Mouse (Mus musculus): ENCODE measurements around the gene Brsk1. TPM values are rescaled to one million over a fixed set of nuclear protein-coding genes. Genes with fewer than 3 reads are reported as not detected.

Brsk1 gene
- total and polyA plus RNA-seq, 3 experiments, result 0.44 TPM; not detected in 2

DNA sequence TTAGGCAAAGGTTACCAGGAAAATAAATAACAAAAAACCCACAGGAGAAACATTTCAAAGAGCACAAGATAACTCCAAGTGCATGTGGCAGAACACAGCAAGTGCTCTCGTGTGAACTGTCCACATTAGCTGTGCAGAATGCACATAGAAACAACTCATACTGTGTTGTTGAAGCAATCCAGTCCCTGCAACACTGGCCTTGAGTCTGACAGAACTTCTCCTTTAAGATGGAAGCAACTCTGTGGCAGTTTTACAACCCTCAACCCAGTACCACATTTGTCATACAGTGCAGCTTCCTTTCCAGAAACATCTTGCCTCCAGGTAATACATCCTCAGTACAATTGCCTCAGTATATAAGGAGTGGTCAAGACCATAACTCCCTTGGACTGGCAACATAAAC lies 33.6 kb upstream of the Brsk1 start:
- ATAC-seq (ENCODE audit: extremely low read depth, insufficient number of reproducible peaks, low FRiP score, poor library complexity, severe bottlenecking), result no peak
- no peak for DNase-seq (ENCODE audit: low spot score)
- TF ChIP-seq TAL1 (conservative IDR thresholded peaks at IDR 0.05; ENCODE audit: low read depth, low read length) (no peak), CTCF (IDR thresholded peaks at IDR 0.05; ENCODE audit: low read depth, low read length) (no peak), GATA2 (IDR thresholded peaks at IDR 0.05; ENCODE audit: borderline replicate concordance, low read depth, low read length) (no peak), POLR2AphosphoS5 (IDR thresholded peaks at IDR 0.05; ENCODE audit: insufficient replicate concordance, low read depth, low read length) (no peak), GATA1 (IDR thresholded peaks at IDR 0.05; ENCODE audit: borderline replicate concordance, low read length) (no peak)
- no peaks in the 10 kb centered on the region for H3K27me3 ChIP-seq (ENCODE audit: insufficient read depth, low read length)
- H3K4me1 ChIP-seq (ENCODE audit: insufficient read depth, low read depth, low read length), result peaks cover 81% of the 10 kb centered on the region
- H3K36me3 ChIP-seq (replicated peaks), result peaks cover 71% of the 10 kb centered on the region
- peak overlapping the region; percentile 96; the same call in 1 of the 2 replicates for H3K4me3 ChIP-seq (ENCODE audit: low read depth, low read length)
- no peaks in the 10 kb centered on the region for H3K9me3 ChIP-seq (replicated peaks)

DNA sequence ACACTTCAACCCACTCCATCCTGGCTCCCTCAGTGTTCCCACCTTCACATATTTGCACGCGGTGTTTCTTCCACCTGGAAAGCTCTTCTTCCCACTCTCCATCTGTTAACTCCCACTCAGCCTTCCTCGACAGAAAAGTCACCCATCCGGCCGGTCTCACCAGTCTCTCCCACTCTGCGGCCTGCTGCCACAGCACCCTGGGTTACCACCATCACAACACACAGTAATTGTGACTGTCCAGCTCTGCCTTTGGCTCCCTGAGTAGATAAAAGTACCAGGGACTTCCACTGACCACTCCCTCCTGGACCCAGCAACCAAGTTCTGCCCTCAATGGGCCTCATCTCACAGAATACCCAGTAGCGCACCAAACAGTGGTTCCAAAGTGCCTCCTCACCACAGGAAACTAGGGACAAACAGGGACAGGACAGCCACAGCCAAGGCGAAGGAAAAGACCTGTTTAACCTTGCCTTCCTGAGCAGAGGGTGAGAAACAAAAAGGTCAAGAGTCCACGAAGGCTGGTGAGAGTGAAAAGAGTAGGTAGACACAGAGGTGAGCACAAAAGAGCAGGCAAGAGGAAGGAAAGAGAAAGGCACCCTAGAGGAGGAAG lies 32.8 kb upstream of the Brsk1 start:
- ATAC-seq (ENCODE audit: extremely low read depth, insufficient number of reproducible peaks, low FRiP score, poor library complexity, severe bottlenecking) (no peak), DNase-seq (ENCODE audit: low spot score) (no peak)
- H3K27me3 ChIP-seq (ENCODE audit: insufficient read depth, low read length), result no peaks in the 10 kb centered on the region
- peaks cover 74% of the 10 kb centered on the region for H3K4me1 ChIP-seq (ENCODE audit: insufficient read depth, low read depth, low read length)
- H3K36me3 ChIP-seq (replicated peaks), result peaks cover 71% of the 10 kb centered on the region
- TF ChIP-seq POLR2AphosphoS5 (IDR thresholded peaks at IDR 0.05; ENCODE audit: insufficient replicate concordance, low read depth, low read length) (no peak), GATA2 (IDR thresholded peaks at IDR 0.05; ENCODE audit: borderline replicate concordance, low read depth, low read length) (no peak), CTCF (IDR thresholded peaks at IDR 0.05; ENCODE audit: low read depth, low read length) (no peak), GATA1 (IDR thresholded peaks at IDR 0.05; ENCODE audit: borderline replicate concordance, low read length) (no peak), TAL1 (conservative IDR thresholded peaks at IDR 0.05; ENCODE audit: low read depth, low read length) (no peak)
- H3K4me3 ChIP-seq (ENCODE audit: low read depth, low read length), result peak overlapping the region; percentile 96
- H3K9me3 ChIP-seq (replicated peaks), result no peaks in the 10 kb centered on the region

DNA sequence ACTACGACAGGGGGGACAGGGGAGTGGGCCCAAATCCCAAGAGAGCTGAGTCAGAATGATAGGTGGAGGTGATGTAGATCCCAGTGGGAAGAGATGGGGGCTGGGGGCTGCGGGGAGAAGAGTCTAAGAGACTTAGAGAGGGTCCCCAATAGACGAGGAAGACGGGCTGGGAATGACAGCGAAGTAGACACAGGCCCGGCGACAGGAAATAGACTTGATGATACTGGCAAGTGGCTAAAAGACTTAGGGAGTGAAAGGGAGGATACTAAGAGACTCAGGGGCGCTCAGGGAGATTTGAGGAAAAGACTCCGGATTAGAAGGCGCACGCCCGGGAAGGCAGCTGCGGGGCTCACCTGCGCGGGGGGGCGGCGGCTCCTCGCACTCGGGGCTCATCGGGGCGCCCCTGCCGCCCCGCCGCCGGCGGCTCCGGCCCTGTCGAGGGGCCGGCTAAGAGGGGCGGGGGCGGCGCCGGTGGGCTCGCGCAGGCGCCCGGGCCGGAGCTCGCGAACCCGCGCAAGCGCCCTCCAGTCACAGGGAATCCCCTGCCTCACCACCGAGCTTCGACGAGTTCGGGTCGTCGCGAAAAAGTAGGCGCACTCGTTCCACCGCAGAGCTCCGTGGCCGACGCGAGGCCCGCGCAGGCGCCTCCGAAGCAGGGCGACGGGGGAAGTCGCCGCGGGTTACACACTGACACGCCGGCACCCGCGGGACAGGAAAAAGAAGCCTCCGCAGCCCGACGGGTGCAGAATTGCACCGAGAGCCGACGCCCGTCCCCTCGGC lies 32.1 kb upstream of the Brsk1 start:
- Histone ChIP-seq H3K36me3 (replicated peaks) (peaks cover 69% of the 10 kb centered on the region), H3K4me1 (ENCODE audit: insufficient read depth, low read depth, low read length) (peaks cover 69% of the 10 kb centered on the region), H3K9me3 (replicated peaks) (no peaks in the 10 kb centered on the region), H3K4me3 (ENCODE audit: low read depth, low read length) (peak overlapping the region; percentile 96), H3K27me3 (ENCODE audit: insufficient read depth, low read length) (no peaks in the 10 kb centered on the region)
- TF ChIP-seq POLR2AphosphoS5 (IDR thresholded peaks at IDR 0.05; ENCODE audit: insufficient replicate concordance, low read depth, low read length) (no peak), GATA2 (IDR thresholded peaks at IDR 0.05; ENCODE audit: borderline replicate concordance, low read depth, low read length) (no peak), TAL1 (conservative IDR thresholded peaks at IDR 0.05; ENCODE audit: low read depth, low read length) (no peak), CTCF (IDR thresholded peaks at IDR 0.05; ENCODE audit: low read depth, low read length) (no peak), GATA1 (IDR thresholded peaks at IDR 0.05; ENCODE audit: borderline replicate concordance, low read length) (no peak)
- no peak for ATAC-seq (ENCODE audit: extremely low read depth, insufficient number of reproducible peaks, low FRiP score, poor library complexity, severe bottlenecking)
- DNase-seq (ENCODE audit: low spot score), result peak; percentile 70

DNA sequence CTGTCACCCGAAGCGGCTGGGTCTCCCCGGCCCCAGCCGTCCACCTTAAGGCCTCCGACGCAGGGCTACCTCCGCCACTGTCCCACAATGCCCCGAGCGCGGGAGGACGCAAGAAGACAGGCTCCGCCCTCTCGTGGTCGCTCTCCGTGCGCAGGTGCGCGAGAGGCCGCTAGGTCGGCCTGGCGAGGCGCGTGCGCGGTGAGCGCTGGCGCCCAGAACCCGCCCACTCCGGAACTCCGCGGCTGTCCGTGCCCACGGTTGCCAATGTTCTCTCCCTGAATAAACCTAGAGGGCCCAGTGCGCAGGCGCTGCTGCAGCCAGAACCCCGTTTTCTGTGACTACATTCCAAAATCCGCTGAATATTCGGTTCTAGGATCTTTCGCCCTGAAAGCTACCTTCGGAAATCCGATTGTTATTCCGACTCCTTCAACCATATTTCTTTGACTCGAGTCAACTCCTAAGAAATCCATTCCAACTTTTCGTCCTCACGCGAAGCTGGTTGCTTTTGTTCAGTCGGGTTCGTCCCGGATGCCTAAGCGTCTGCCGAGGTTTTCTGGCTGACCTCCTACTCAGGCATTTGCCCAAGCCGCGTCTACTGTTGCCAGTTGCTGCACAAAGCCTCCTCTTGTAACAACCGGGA lies 31.4 kb upstream of the Brsk1 start, which contains the start of gene Ppp6r1:
Ppp6r1 (minus strand) TSS at position 108 of the 640 bp plus-strand sequence.
- peaks cover 64% of the 10 kb centered on the region for H3K4me1 ChIP-seq (ENCODE audit: insufficient read depth, low read depth, low read length)
- peak; percentile 83 for ATAC-seq (ENCODE audit: extremely low read depth, insufficient number of reproducible peaks, low FRiP score, poor library complexity, severe bottlenecking)

DNA sequence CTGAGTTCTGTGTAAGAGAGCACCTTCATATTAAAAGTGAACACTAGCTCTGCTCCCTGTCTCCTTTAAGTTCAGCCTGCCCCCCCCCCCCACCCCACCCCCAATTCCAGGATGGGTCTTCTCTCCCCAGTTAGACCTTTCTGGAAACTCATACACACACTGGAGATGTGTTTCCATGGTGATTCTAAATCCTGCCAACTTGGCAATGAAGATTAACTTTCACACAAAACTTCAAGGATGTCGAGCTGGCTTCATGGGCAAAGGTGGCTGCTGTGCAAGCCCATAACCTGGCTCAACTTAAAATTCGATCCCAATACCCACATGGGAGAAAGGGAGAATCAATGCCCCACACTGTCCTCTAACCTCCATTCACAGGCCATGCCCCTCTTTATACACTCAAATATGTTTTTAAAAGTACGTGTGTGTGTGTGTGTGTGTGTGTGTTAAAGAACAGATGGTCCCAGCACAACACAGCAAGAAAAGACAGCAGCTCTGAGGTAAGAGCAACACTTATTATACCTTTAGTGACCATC lies 30.4 kb upstream of the Brsk1 start:
- Histone ChIP-seq H3K4me1 (ENCODE audit: insufficient read depth, low read depth, low read length) (peaks cover 62% of the 10 kb centered on the region), H3K9me3 (replicated peaks) (no peaks in the 10 kb centered on the region), H3K4me3 (ENCODE audit: low read depth, low read length) (no peak overlapping the region; the same call in 1 of the 2 replicates), H3K27me3 (ENCODE audit: insufficient read depth, low read length) (no peaks in the 10 kb centered on the region), H3K36me3 (replicated peaks) (peaks cover 74% of the 10 kb centered on the region)
- TF ChIP-seq TAL1 (conservative IDR thresholded peaks at IDR 0.05; ENCODE audit: low read depth, low read length) (no peak), CTCF (IDR thresholded peaks at IDR 0.05; ENCODE audit: low read depth, low read length) (no peak), POLR2AphosphoS5 (IDR thresholded peaks at IDR 0.05; ENCODE audit: insufficient replicate concordance, low read depth, low read length) (no peak), GATA1 (IDR thresholded peaks at IDR 0.05; ENCODE audit: borderline replicate concordance, low read length) (no peak), GATA2 (IDR thresholded peaks at IDR 0.05; ENCODE audit: borderline replicate concordance, low read depth, low read length) (no peak)
- no peak for ATAC-seq (ENCODE audit: extremely low read depth, insufficient number of reproducible peaks, low FRiP score, poor library complexity, severe bottlenecking)
- DNase-seq (ENCODE audit: low spot score), result no peak

More for the DNA sequence above, 31.4 kb upstream of the Brsk1 start, which contains the start of gene Ppp6r1:
- Histone ChIP-seq H3K27me3 (ENCODE audit: insufficient read depth, low read length) (no peaks in the 10 kb centered on the region), H3K4me3 (ENCODE audit: low read depth, low read length) (peak within 1 kb of the TSS; percentile 96), H3K9me3 (replicated peaks) (no peaks in the 10 kb centered on the region), H3K36me3 (replicated peaks) (peaks cover 71% of the 10 kb centered on the region)
- DNase-seq (ENCODE audit: low spot score), result peak; percentile 96
- TF ChIP-seq CTCF (IDR thresholded peaks at IDR 0.05; ENCODE audit: low read depth, low read length), result no peak
- TF ChIP-seq POLR2AphosphoS5 (IDR thresholded peaks at IDR 0.05; ENCODE audit: insufficient replicate concordance, low read depth, low read length), result no peak
- no peak for TF ChIP-seq GATA1 (IDR thresholded peaks at IDR 0.05; ENCODE audit: borderline replicate concordance, low read length)
- TF ChIP-seq GATA2 (IDR thresholded peaks at IDR 0.05; ENCODE audit: borderline replicate concordance, low read depth, low read length), result no peak
- TF ChIP-seq TAL1 (conservative IDR thresholded peaks at IDR 0.05; ENCODE audit: low read depth, low read length), result no peak

Data from G1E (cell line).